Mouse (Mus musculus): ENCODE data around the gene Pole4.
"Not testable (repeated sequence)": the region's sequence is repeated elsewhere in the genome, so short reads cannot be mapped to it uniquely, and the experiment has no call there.

Pole4 gene

DNA sequence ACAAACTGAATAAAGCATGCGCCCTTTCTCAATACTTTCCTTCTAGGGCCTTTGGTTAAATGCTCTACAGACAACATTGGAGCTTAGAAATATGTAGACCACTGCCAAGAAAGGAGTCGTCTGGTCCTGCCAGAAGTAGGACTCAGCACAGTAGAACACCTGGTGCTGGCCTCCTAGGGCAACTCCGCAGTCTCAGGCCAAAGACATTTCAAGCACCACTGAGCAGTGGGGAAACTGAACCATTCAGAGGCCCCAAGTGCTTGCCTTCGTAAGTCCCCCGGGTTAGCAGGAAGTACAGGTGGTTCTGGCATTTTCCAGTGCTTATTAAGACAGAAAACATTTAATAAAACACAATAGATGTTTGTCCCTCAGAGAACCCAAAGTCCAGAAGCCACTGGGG lies 9.7 kb upstream of the Pole4 start:
- no peak for DNase-seq (ENCODE audit: low read depth)

DNA sequence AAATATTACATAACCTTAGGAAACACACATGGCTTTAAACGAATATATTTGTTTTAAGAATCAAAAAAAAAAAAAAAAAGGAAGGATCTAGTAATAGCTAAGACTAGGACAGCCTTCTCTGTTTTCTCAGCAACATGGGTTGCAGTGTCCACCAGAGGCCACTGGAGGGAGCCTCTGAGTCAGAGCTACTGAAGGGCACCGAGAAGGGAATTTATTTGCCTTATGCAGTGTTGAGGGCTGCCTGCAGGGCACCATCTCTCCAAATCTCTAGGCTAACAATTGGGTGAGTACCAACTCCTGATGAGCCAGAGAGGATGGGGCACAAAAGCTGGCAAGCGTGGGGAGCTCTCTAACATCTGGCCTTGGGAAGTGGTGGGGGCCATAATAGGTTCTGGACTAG lies 9.1 kb upstream of the Pole4 start:
- DNase-seq (ENCODE audit: low read depth), result peak; percentile 57

DNA sequence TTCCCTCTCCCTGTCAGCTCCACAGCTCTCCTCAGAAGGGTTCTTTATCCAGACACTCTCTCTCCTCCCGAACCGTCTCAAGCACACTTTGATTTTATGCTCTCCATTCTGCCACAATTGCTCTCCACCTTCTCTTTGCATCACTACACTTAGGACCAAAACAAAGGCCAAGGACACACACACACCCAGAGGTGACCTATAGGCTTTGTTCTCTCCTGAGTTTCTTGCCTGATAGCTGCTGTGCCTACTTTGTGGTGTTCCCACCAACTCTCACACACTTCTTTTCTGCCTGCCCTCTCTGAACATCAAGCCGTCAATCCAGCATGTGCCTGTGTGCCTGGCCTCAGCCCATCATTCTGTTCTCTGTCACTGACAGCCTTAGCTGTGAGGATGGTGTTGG lies 2.6 kb upstream of the Pole4 start:
- no peak for DNase-seq (ENCODE audit: low read depth)

DNA sequence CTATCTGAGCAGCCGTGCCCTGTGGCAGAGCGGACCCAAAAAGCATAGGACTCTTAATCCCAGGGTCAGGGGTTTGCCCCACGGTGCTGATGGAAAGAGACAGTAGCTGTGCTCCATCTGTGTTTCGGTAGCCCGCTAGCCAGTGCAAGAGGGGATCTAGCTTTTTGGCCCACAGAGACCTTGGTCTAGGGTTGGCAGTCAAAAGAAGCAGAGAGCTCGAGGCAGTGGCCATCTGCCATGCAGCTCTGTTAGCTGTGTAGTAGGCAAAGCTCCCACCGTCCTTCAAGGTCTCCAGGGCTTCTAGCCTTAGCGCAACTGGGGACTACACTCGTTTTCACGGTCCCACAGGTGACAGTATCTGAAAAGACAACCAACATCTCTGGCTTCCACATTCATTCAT lies 2.1 kb upstream of the Pole4 start:
- DNase-seq (ENCODE audit: low read depth), result no peak

DNA sequence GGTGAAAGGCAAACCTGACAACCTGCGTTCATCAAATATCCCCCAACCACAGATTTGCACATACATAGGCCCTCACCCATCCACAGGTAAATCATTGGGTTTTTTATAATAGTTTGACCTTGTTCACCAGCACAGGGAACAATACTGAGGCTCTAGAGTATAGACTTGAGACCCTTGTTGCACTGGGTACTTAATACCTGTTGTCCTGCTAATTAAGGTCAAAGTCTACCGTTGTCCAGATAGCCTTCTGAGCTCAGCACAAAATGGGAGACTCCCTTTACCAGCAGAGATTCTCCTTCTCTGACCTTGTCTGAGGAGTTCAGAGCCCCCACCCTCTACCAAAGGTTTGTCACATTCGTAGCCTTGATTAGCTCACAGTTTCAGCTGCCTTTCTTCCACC lies 1.5 kb downstream of the Pole4 start:
- no peak for DNase-seq (ENCODE audit: low read depth)

DNA sequence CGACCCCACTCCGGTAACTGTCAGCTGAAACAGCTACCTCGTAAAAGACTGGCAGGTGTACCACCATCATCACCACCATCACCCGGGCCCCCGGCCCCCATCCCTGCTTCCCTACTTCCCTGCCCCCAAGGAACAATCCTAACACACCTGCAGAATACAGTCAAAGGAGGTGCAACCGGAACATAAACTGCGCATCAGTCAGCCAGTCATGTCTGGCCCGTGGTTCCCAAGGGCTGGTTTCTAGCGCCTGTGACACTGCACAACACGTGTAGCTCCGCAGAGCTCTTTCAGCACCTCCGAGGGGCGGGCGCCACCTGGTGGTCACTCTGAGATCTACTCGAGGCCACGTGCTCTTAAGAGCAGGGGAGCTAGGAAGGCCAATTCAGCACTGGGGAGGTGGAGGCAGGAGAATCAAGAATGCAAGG lies 2.6 kb downstream of the Pole4 start:
- peak; percentile 49 for DNase-seq (ENCODE audit: low read depth)

DNA sequence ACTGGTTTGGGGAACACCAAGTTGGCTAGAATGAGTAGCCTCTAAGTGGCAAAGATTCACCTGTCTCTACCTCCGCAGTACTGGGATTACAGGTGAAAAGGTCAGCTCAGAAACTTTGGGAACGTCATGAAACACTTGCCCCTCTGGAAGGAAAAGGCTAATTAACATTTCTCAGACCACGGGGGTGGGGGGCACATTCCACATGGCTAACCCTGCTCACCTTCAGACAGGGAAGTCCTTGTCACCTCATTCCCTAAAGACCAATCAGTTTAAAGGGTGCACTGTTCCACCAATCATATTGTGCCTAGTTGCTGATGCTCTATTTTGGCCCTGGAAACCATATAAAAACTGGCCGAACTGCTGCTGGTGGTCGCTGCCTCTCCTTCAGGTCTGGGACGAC lies 3.9 kb downstream of the Pole4 start:
- DNase-seq (ENCODE audit: low read depth), result no peak

DNA sequence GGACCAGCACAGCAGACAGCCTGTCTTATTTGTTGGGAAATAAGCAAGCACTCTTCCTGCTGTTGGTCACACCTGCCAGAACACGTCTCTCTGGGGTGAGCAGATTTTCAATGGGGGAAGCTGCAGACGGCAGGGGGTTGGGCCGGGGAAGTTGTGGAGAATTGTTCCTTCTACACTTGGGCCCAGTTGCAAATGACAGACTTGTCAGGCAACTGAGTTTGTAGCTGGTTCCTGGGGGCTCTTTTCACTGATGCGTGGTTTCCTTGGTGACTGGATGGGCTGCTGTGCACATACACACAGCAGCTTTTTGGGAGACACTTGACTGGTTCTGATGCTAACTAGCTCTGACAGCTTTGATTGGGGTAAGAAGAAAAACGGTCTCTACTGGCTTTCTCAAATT lies 5.3 kb downstream of the Pole4 start:
- DNase-seq (ENCODE audit: low read depth), result no peak

DNA sequence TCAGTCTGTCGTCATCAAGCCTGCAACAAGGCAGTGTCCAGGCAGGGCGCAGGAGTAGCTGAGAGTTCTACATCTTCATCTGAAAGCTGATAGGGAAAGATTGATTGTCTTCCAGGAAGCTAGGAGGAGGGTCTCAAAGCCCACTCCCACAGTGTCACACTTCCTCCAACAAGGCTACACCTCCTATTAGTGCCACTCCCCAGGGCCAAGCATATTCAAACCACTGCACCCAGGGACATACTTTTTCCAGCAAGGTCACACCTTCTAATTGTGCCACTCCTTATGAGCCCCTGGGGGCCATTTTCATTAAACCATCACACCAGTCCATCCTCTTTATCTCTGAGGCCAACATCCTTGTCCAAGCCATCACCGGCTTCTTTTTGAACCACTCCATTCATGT lies 8.4 kb downstream of the Pole4 start:
- DNase-seq (ENCODE audit: low read depth), result no peak

DNA sequence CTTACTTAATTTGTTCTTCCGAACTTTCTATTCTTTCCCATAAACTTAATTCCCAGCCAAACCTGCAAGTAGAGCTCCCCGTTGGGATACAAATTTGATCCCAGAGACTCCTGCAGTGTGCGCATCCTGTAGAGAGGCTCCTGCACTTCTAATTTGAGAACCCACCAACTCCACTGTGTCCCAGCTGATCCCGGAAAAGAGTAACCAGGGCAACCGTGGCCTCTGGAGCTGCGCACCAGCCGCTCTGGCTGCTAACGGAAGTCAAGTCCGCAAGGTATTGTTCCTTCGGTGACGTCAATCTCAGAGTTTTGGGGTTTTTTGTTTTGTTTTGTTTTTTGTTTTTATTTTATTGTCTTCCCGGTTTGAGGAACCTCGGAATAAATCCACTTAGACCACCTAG lies 10.5 kb downstream of the Pole4 start:
- no peak for DNase-seq (ENCODE audit: low read depth)

DNA sequence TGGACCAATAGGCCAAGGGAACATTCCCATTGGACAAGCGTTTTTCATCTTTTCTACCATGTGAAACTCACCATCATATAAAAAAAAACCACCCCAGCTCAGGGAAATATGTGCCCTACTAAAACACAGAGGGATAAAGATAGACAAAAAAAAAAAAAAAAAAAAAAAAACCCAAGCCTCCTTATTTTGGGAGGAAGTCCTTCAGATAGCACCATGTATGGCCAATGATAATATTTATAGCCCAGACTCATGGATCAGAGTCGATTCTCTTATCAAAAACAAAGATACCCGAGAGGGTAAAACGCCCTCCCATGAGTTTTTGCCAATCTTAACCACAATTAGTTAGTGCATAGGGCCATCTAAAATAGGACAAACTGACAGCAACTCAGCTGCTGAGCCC lies 15.7 kb downstream of the Pole4 start:
- DNase-seq (ENCODE audit: low read depth), result no peak

DNA sequence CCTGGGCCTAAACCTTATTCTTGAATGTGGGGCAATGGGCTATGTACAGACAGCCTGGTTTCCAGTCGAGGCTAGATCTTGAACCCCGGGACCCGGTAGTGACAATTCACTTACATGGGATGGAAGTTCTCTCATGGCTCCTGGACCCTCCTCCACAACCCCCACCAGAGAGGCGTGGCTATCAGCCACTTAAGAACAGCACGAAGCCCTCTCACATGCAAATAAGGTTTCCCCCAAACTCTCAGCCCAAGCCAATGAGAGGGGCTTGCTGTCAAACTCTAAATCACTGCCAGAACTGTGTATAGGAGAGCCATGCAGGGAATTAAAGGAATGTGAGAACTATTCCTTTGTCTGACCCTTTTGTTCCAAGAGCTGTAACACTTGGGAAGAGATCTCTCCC lies 16.6 kb downstream of the Pole4 start:
- not testable (repeated sequence) for DNase-seq (ENCODE audit: low read depth)

DNA sequence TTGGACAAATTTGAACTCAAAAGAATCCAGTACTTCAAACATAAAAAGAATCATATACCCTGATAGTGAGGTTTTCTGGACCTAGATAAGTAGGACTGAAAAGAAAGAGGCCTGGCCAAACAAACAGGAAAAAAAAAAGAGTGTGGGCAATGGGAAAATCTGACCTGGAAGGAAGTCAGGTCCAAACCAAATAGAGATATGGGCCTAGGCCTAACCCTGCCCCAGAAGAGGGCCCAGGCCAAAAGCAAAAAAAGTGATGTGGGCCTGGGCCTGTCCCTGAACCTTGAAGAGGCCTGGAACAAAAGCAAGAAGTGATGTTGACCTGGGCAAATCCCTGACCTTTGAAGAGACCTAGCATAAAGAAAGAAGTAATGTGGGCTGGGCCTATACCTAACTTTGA lies 21.0 kb downstream of the Pole4 start:
- no peak for DNase-seq (ENCODE audit: low read depth)

DNA sequence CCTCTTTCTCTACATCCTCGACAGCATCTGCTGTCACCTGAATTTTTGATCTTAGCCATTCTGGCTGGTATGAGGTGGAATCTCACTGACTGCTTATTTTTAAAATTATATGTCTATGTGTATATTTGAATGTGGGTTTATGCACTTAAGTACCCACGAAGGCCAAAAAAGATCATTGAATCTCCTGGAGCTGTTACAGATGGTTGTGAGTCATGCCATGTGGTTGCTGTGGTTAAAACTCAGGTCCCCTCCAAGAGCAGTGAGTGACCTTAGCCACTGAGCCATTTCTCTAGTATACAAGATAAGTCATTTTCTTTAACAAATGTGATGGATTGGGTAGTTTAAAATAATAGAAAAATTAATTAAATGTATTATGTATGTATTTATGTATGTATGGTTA lies 25.9 kb downstream of the Pole4 start:
- DNase-seq (ENCODE audit: low read depth), result peak; percentile 17

DNA sequence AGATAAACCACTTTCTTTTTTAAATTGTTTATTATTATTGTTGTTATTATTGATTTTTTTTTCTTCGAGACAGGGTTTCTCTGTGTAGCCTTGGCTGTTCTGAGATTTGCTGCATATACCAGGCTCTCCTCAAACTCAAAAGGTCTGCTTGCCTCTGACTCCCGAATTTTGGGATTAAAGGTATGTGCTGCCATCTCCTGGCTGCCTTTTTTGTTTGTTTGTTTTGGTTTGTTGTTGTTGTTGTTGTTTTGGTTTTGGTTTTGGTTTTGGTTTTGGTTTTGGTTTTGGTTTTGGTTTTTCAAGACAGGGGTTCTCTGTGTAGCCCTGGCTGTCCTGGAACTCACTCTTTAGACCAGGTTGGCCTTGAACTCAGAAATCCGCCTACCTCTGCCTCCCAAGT lies 27.5 kb downstream of the Pole4 start:
- not testable (repeated sequence) for DNase-seq (ENCODE audit: low read depth)

DNA sequence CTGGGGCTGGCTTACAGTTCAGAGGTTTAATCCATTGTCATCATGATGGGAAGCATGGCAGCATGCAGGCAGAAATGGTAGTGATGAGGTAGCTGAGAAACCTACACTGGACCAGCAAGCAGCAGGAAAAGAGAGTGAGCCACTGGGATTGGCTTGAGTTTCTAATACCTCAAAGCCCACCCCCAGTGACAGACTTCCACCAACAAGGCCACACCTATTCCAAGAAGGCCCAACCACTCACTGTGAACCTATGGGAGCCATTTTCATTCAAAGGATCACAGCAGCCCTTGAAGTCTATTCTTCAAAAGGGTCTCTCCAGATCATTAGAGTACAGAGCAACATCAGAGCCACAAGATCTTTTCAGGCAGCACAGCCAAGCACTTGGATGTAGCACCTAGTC lies 38.7 kb downstream of the Pole4 start:
- DNase-seq (ENCODE audit: low read depth), result no peak

DNA sequence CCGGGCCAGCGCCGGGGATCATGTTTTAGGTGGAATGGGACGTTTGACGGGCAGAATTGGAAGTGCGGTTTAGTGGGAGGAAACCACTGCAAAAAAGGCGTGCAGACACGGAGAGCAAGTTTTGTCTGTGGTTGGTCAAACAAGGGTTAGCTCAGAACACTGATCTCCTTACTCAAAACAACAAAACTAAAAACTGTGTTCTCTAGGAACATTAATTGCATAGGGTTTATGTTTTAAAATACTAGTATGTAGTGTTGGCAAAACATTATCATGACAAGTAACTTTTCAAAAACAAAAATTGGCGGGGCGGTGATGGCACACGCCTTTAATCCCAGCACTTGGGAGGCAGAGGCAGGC lies 52.0 kb downstream of the Pole4 start:
- no peak for DNase-seq (ENCODE audit: low read depth)

DNA sequence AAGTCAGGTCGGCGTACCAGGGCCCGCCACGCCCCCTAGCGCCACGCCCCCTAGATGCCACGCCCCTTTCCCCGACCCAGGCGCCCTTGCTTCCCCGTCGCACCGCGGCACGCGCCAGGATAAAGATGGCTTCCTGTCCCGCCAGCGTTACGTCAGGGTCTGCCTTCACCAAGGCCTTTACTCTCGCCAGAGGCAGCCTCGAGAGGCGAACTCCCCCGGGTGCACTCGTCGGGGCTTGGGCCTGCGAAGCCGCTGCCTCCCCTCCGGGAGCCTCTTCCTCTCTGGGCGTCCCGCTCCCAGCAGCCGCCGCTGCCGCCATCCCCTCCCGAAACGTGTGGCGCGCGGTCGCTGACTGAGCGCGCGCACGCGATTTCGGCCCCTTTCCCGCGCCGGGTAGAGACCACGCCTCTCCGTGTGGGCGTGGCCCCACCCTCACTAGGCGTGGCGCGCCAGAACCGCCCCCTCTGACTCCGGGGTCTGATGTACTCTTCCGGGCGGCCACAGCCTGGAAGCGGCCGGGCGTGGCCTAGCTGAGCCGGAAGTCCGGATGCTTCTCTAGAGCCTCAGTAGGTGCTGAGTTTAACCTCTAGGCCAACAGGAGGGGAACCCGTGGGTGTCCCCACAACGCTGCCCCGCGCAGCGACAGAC lies 52.5 kb downstream of the Pole4 start:
- DNase-seq (ENCODE audit: low read depth), result peak; percentile 77

DNA sequence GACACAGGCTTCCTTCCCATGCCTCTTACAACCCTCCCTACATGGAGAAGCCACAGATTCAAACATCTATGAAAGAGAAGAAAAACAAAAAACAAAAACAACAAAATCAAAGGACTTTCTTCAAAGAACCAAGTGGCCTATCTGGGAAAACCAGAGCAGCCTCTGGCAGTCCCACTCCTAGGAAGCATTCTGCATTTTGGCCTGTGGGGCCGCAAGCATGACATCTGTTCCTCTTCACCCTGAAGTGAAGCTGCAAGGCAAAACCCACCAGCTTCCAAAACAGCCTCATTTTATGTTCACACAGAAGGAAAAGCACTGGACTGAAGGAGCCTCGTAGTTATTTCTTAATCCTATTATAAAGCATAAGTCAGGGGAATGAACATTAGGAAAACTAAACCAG lies 56.1 kb downstream of the Pole4 start:
- DNase-seq (ENCODE audit: low read depth), result no peak

DNA sequence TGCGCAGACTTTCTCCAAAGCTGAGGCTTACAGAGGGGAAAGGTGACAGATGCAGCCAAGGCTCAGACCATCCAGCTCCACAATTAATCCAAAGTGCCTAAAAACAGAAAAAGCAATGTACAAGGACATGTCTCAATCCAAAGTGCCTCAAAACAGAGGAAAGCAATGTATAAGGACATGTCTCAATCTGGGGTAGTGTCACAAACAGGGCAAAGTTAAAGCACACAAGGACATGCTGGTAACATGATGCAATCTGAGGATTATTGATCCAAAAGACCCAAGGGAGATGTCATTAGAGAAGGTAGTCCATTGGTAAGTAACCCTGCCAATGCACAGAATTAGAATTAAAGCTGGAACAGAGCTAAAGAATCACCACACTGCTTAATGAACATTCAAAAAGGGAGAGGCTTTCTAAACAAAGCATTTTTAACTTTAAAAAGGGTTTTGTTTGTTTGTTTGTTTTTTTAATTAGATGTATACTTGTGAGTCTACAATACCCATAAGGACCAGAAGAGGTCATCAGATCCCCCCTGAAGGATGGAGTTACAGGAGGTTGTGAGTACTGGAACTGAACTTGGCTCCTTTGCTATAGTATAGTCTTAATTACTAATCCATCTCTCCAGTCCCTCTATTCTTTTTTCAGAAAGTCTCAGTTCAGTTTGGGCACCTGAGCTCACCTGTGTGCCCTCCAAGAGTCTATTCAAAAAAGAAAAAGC lies 57.1 kb downstream of the Pole4 start:
- no peak for DNase-seq (ENCODE audit: low read depth)

DNA sequence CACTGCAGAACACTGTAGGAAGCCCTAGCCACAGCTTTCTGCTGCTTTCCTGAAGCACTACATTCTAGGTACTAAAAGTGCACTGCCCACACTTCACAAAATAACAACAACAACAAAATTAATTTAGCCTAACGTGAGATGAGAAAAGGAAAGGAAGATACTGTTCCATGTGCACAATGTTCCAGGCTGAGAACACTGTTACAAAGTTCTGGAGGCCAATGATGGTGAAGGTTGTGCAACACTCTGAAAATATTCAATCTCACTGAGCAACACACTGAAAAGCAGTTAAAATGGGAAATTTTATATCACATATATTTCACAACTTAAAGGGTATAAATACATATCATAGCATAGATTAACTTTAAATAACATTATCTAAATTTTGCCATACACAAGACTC lies 58.2 kb downstream of the Pole4 start:
- DNase-seq (ENCODE audit: low read depth), result no peak

DNA sequence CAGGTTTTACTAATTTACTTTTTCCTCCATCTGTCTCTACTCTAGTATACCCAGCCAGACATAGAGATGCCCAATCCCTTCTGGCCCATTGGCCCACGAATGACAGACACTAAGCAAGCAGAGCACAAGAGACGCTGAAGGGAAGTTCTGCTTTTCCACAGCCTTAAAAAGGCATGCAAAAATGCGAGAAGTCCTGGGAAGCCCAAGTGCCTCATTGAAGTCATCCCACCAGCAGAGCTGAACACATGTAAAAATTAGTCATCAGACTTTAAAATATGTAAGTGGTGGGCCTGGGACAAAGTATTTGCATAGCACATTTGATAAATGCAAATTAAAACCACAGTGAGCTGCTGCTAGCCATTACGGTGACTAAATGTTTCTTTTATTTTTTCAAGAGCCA lies 65.1 kb downstream of the Pole4 start:
- DNase-seq (ENCODE audit: low read depth), result peak; percentile 23

DNA sequence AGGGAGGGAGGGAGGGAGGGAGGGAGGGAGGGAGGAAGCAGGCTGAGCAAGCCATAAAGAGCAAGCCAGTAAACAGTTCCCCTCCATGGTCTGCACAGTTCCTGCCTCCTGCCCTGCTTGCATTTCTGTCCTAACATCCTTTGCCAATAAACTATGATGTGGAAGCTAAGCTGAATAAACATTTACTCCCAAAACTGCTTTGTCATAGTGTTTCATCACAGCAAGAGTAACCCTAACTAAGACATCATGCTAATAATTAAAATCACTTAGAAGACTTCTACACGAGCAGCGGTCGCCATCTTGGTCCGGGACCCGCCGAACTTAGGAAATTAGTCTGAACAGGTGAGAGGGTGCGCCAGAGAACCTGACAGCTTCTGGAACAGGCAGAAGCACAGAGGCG lies 79.8 kb downstream of the Pole4 start:
- DNase-seq (ENCODE audit: low read depth), result not testable (repeated sequence)

DNA sequence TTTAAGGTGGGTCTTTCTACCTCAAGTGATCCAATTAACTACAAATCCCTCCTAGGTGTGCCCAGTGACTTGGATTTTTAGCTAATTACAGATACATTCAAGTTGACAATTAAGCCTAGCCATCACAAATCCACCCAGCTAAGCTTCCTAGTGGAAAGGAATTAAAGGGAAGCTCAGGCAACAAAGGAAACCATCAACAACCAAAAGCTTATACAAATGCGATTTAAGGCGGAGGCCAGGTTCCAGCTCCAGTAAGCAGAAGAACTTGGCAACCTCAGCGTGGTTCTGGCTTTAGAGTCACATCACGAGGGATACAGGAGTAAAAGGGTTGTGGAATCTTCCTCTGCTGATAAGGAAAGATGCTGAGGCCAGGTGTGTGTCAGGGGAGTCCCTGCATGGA lies 92.0 kb downstream of the Pole4 start:
- no peak for DNase-seq (ENCODE audit: low read depth)
